Mouse (Mus musculus) left cerebral cortex, postnatal 10 days (tissue): ENCODE measurements at regions not wholly inside any gene's neighbourhood (a gene's known extent, or its start where the extent isn't known, plus 50 kb on each side); places are given as distances from the start of the nearest gene placed in this dataset.

ENCODE experiments used
- DNase-seq, 2 experiments: peaks; one replicate each; pipeline ENCODE4 v3.0.0; 2021 to 2022; ENCODE audit warnings: low spot score in 2 of 2, mixed read lengths in 1 of 2; ENCODE audit errors: extremely low spot score in 1 of 2
- intact Hi-C: fragments of 180-260 bp; cut with DNase I; formaldehyde crosslinking; loops from one replicate; pipeline ENCODE4 v1.15.1; 2025

GRCm38 (mm10) chr19:52878812-52879502 lies 161.1 kb downstream of the Xpnpep1 start:
- intact Hi-C loops: no loop called here
- no peak for DNase-seq

- DNase-seq: no peak
- intact Hi-C loops: no loop called here
Measured at GRCm38 (mm10) chr19:52866635-52867034, 173.4 kb downstream of the Xpnpep1 start.

- intact Hi-C loops: no loop called here
Measured at GRCm38 (mm10) chr19:52861576-52861975, 178.4 kb downstream of the Xpnpep1 start.

DNA sequence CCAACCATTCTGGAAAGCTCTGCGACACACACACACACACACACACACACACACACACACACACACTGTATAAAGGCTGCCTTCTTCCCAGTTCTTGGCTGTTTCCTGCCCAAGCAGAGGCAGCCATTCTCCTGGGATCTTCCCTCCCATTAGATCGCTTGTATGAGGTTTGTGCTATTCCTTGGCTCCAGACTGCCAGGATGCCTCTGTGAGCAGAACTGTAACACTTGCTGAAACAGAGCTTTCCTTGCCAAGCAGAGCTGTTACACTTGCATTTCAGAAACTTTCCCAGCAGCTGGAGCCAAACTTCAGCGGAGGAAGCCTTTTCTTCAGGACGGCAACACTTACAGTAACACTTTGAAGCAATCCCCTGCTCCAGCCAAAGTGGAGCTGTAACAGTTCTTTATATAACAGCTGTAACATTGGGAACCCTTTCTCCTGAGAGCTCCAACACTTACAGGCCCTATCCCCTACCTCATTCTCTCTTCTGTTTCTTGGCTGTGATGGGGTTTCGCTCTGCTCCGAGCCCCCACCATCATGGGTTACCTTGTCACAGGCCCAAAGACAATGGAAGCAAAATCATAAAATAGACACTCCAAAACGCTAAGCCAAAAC lies 185.8 kb downstream of the Xpnpep1 start:
- peak; percentile 25 to 70 for DNase-seq
- intact Hi-C loops: no loop called here

More at GRCm38 (mm10) chr19:52861576-52861975, 178.4 kb downstream of the Xpnpep1 start:
- DNase-seq: no peak

GRCm38 (mm10) chr19:52816202-52816601 lies 223.8 kb downstream of the Xpnpep1 start:
- intact Hi-C loops: no loop called here
- DNase-seq: no peak

- DNase-seq: no peak
- intact Hi-C loops: no loop called here
Measured at GRCm38 (mm10) chr19:52812046-52812445, 228.0 kb downstream of the Xpnpep1 start.

- no peak for DNase-seq
- intact Hi-C loops: no loop called here
Measured at GRCm38 (mm10) chr19:52788802-52789201, 251.2 kb downstream of the Xpnpep1 start.

DNA sequence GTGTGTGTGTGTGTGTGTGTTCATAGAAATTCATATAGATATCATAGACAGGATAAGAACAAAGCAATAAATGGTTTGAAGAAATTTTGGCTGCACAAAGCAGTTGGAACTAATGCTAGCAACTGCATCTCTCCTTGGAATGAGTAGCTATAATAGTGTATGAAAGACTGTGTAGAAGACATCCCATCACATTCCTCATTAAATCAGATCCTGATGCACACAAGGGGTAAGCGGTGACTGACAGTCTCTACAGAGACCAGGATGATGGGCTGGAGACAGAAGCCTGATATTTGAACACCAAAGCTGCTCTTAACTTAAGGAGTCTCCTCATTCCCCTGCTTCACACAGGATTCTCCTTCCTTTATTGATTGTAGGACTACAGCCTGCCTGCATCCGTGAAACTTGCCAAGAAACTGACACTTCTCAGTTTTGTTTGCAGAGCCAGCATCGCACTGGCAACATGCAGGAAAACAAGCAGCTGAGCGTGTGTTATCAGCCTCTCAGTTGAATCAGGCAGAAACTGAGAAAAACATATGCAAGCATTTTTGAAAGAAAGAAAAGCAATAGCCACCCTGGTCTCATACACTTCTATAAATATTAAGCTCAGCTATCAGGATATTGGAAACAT lies 271.1 kb downstream of the Xpnpep1 start:
- intact Hi-C loops: no loop called here
- DNase-seq: no peak

DNA sequence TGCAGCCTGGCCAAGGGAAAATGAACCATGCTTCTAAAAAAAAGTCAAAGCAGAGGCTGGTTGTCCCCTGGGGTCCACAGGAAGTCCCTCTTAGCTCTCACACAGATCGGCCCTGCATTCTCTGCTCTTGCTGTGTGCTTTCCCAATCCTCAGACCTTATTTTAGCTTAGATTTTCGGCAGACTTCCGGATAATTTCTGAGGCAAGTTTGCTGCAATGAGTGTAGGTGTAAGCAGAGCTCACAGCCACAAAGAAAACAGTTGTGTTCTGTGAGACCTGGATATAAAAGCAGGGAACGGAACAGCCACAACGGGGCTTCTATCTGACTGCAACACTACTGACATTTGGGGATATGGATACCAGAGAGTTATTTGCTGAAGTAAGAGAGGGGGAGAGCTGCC lies 271.9 kb downstream of the Xpnpep1 start:
- intact Hi-C loops: no loop called here

GRCm38 (mm10) chr19:52738946-52739345 lies 301.1 kb downstream of the Xpnpep1 start:
- DNase-seq: no peak
- intact Hi-C loops: no loop called here

More for the DNA sequence above, 271.9 kb downstream of the Xpnpep1 start:
- DNase-seq: no peak

DNA sequence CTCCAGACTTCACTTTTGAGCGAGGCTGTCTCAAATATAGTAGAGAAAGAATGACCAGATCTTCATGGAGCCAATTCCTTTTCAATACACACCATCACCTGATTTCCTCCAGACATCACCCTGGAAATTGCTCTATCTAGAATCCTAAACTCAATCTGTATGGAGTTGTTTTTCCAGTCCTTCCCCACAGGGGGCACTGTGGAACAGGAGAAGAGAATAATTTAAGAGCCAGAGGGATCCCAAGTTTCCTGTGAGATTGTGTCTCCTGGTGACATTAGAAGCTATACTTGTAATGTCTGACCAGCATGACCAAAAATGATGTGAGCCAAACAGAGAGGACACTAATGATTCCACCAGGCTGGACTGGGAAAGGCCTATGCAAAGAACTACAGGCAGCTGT lies 318.2 kb downstream of the Xpnpep1 start:
- intact Hi-C loops: loop anchor here (10.0 kb wide), 1 partner anchor 203 kb away; no protein-coding TSS in a partner anchor
- DNase-seq: no peak

DNA sequence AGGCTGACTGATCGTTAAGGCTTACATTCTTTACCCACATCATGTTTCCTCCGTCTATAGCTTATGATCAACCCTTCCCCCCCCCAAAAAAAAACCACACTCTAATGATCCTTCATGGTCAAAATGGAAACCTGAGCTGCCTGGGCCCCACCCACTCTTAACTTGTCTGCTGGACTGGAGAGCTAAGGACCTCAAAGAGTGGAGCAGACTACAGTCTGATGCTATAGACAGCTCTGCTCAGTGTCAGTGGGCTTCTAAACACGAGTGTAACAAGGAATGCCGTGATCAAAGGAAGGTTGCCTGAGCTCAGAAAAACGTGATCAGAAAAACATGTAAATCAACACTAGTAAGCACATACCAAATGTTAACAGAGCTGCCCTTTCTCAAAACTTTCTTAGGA lies 324.7 kb downstream of the Xpnpep1 start:
- no peak for DNase-seq
- intact Hi-C loops: no loop called here

GRCm38 (mm10) chr19:52707679-52708078 lies 332.3 kb downstream of the Xpnpep1 start:
- intact Hi-C loops: no loop called here
- no peak for DNase-seq

DNA sequence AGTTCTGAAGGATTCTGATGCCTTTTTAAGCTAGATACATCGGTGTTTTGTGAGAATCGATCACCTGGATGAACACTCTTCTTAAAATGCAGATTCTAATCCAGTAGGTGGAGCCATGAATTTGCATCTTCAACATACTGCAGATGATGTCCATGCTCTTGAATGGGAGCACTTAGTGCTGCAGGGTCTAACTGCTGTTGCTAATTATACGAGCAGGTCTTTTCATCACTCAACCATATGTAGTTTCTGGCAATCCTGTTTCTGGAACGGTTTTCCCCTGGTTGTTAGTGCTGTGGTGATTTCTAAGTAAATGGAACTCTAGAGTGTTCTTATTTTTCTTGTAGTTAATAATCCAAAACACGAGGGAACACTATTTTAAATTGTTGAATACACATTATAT lies 379.0 kb downstream of the Xpnpep1 start:
- no peak for DNase-seq
- intact Hi-C loops: no loop called here

GRCm38 (mm10) chr19:52647066-52648046 lies 383.3 kb downstream of the Ins1 start:
- peak in 1 of 2 experiments; percentile 11 for DNase-seq
- intact Hi-C loops: no loop called here

GRCm38 (mm10) chr19:52640228-52640627 lies 376.1 kb downstream of the Ins1 start:
- intact Hi-C loops: no loop called here
- no peak for DNase-seq

- no peak for DNase-seq
- intact Hi-C loops: no loop called here
Measured at GRCm38 (mm10) chr19:52632501-52632900, 368.4 kb downstream of the Ins1 start.

DNA sequence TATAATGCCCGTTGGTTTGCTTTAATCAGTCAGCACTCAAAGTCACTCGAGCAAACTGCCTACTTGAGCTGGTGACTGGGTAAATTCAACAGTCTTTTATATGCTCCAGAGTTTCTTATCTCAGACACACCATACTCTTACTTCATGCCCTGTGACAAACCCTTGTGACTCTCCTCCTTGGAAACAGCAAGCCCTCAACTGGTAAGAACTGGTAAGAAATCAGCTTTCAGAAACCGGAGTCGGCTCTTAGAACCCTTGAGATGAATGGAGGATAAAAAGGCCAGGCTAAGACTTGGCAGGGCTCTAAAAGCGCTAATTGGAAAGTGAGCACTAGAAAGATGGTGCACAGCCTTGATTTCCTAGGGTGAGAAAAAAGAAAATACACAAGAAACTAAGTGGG lies 360.2 kb downstream of the Ins1 start:
- intact Hi-C loops: loop anchor here (5.0 kb wide), 1 partner anchor 298 kb away; no protein-coding TSS in a partner anchor
- peak in 1 of 2 experiments; percentile 26 for DNase-seq

GRCm38 (mm10) chr19:52623496-52623895 lies 359.4 kb downstream of the Ins1 start:
- DNase-seq: peak in 1 of 2 experiments; percentile 11

More at GRCm38 (mm10) chr19:52623496-52623895, 359.4 kb downstream of the Ins1 start:
- intact Hi-C loops: loop anchor here (5.0 kb wide), 1 partner anchor 299 kb away; no protein-coding TSS in a partner anchor
